ENCODE assay signal across 17 mouse cellular contexts in genomic region chr7:139107908-139108650, GRCm38 (mm10). TPM values are rescaled to one million over a fixed set of nuclear protein-coding genes. Genes with fewer than 3 reads are reported as not detected.
DNase-seq lines count a peak whose midpoint lies in the region; ATAC-seq lines count a peak whose summit lies in the region.
"Had no signal": no experiment of that assay in that cellular context is flagged by ENCODE, and none has a peak within 500 bp of the region (broad histone marks: within the 10 kb centered on the region; RNA-seq: fewer than 3 reads in every experiment).

No protein-coding gene starts in this region.

- peak; percentile 17 for DNase-seq in cerebellum, adult 11-12 months
- no peak for DNase-seq in cerebellum, postnatal 14 days
- no peak for DNase-seq in lung, adult 18-20 months
- DNase-seq in NIH3T3 (ENCODE audit: low read depth) (peak; percentile 23), adipocyte (ENCODE audit: low spot score) (no peak)
- DNase-seq in brain, adult 2 months (ENCODE audit: low read depth, low spot score), result peak; percentile 83
- no peak for DNase-seq in thymus, adult 18-20 months
- DNase-seq: cerebellum, adult 2 months; kidney, adult 9 months; retina, postnatal 1 day had no signal

- no peak overlapping the region for H3K4me3 ChIP-seq in lung, embryonic 16.5 days (ENCODE audit: low read length)
- H3K4me3 ChIP-seq: embryonic facial prominence, embryonic 15.5 days; forebrain, embryonic 12.5 days; hindbrain, embryonic 10.5 days; left cerebral cortex, adult 2 months had no signal

- H3K36me3 ChIP-seq in lung, embryonic 16.5 days (ENCODE audit: control insufficient read depth, insufficient read depth, low read length), result no peaks in the 10 kb centered on the region
- H3K36me3 ChIP-seq: embryonic facial prominence, embryonic 15.5 days; forebrain, embryonic 12.5 days; hindbrain, embryonic 10.5 days had no signal

- no peaks in the 10 kb centered on the region; the same call in 1 of the 2 replicates for H3K4me1 ChIP-seq in lung, embryonic 16.5 days (replicated peaks; ENCODE audit: control insufficient read depth, insufficient read depth, low read length)
- H3K4me1 ChIP-seq: embryonic facial prominence, embryonic 15.5 days; forebrain, embryonic 12.5 days had no signal

- H3K9me3 ChIP-seq in lung, embryonic 16.5 days (ENCODE audit: control insufficient read depth, low read length), result no peaks in the 10 kb centered on the region
- H3K9me3 ChIP-seq: embryonic facial prominence, embryonic 15.5 days; forebrain, embryonic 12.5 days; hindbrain, embryonic 10.5 days had no signal

- no peak overlapping the region for H3K27ac ChIP-seq in lung, embryonic 16.5 days (ENCODE audit: low read length)
- H3K27ac ChIP-seq: embryonic facial prominence, embryonic 15.5 days; forebrain, embryonic 12.5 days; hindbrain, embryonic 10.5 days; left cerebral cortex, adult 2 months had no signal

- H3K4me2 ChIP-seq in lung, embryonic 16.5 days (ENCODE audit: low read depth, low read length), result no peak overlapping the region
- H3K4me2 ChIP-seq: embryonic facial prominence, embryonic 15.5 days; forebrain, embryonic 12.5 days; liver, embryonic 11.5 days; midbrain, embryonic 11.5 days had no signal

- H3K27me3 ChIP-seq in lung, embryonic 16.5 days (ENCODE audit: control insufficient read depth, insufficient read depth, low read depth, low read length), result no peaks in the 10 kb centered on the region
- H3K27me3 ChIP-seq: embryonic facial prominence, embryonic 15.5 days; forebrain, embryonic 12.5 days had no signal

- WGBS in lung, embryonic 16.5 days, result 65% methylated on average over 9 of the region's 9 CpGs

- no peak overlapping the region for H3K9ac ChIP-seq in lung, embryonic 16.5 days (ENCODE audit: low read length)
- H3K9ac ChIP-seq: embryonic facial prominence, embryonic 15.5 days; forebrain, embryonic 12.5 days had no signal

- peak; percentile 57; the same call in 1 of the 2 replicates for ATAC-seq in lung, embryonic 16.5 days (ENCODE audit: low read depth)

RNA-seq across cellular contexts. Expression of gene Dpysl4, which starts 22.3 kb away (rescaled TPM):
- 4.6 and 4.8 TPM in 2 replicates for polyA plus RNA-seq in lung, embryonic 16.5 days (2015; fragmentation: Nextera tagmentation; extraction: Ambion mirVana)

Comparison
In these comparisons a context has a peak if more than half of its experiments do, and no peak if none do; other contexts are left out.
1. DNase-seq: peak in cerebellum, adult 11-12 months (single experiment), NIH3T3 (single experiment) and brain, adult 2 months (single experiment); none in cerebellum, postnatal 14 days (0 of 2), lung, adult 18-20 months (0 of 2), adipocyte (single experiment) and thymus, adult 18-20 months (0 of 2).